Mouse (Mus musculus) left cerebral cortex, adult 8-10 months (tissue): Measurements from ENCODE around the gene Zfpl1. TPM values are rescaled to one million over a fixed set of nuclear protein-coding genes. Genes with fewer than 3 reads are reported as not detected.

Experiments used
- DNase-seq, 2 experiments: peaks; one replicate each; pipeline ENCODE4 v3.0.0; 2022; ENCODE audit warnings: low spot score in 2 of 2
- total RNA-seq, 4 experiments: library from RNA; stranded (reverse); gene quantifications; 2 replicates each; pipeline ENCODE4 v1.2.4; 2022

Gene Zfpl1
- total RNA-seq, 4 experiments from 2014 or later, result 38.9 to 44.5 (median 41.9) TPM

DNA sequence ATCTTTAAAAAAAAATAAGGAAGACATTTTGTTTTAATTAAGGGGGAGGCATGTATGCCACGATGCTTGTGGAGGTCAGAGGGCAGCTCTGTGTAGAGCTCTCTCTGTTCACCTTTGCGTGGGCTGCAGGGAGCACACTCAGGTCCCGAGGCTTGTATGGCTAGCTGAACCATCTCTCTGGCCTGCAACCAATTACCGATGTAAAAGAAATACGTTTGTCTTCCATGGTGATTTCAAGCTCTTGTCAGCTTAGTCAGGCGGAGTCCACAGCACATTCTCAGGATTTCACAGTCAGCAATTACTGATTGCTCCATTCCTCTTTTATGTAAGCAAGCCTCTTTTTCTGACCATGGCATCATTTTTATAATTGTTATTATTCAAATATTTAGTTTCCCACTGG lies 16.4 kb upstream of the Zfpl1 start:
- no peak for DNase-seq

DNA sequence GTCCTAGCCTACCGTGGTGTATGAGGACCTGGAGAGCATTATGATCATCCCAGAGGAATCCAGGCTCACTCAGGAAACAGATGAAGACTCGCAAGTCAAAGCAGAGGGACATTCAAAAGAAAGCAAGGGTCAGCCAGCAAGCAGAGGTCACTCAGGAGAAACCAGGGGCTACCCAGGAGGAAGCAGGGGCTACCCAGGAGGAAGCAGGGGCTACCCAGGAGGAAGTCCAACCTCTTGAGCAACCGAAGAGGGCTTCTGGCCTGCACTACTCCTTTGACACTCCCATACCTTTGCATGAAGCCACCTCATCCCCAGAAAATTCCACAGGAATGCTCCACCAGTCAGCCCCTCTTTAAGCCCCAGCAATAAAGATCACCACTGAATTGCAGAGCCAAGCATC lies 13.1 kb upstream of the Zfpl1 start:
- no peak for DNase-seq

DNA sequence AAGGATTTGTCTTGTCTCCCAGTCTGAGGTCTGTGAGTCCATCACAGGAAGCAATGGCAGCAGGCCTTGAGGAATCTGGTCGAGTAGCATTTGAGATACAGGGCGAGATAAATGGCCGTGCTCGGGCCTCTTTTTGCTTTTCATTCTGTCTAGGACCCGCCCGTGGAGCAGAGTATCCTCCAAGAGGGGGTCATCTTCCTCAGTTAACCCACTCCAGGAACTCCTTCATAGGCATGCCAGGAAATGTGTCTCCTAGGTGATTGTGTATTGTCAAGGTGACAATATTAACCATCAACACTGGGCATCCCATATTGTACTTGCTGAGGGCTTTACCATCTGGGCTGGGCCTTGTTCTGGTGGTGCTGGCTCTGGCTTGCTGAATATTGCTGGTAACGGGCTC lies 9.4 kb upstream of the Zfpl1 start, which contains the start of gene AC131692.1:
AC131692.1 (plus strand) TSS at position 301 of the 400 bp plus-strand sequence.
- no peak for DNase-seq

DNA sequence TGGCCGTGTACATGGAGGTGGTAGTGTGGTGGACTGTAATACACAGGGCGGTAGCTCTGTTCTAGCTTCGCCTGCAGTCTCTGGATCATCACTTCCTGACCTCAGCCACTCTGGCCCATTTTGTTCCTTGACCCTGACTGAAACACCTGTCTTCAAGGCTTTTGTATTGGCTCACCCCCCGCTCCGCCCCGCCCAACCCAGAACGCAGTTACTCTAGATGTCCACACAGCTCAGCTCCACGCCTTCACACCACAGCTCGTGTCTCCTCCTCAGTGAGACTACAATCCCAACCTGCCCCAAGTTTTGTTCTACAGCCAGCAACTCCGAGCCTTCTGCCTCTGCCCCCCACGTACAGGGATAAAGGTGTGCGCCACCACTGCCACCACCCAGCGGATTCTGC lies 4.1 kb upstream of the Zfpl1 start:
- DNase-seq, result no peak

DNA sequence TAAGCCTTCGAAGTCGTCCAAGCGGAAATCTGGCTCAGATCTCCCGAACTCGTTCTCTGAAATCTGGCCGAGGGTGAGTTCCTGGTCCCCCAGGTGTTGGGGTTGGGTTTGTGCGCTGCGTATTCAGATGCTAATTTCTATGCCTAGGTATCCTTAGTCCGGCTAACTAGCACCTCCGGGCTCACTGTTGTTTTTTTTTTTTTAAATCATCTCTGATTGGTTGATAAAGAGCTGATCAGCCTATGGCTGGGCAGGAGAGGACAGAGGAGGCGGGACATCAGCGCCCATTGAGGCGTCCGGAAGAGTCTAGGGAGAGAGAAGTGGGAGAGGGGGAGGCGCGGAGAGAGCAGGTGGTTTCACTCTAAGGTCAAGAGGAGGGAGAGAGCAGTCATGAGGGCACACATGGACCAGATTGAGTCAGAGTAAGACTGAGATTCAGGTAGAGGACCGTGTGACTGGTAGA lies 692 bp upstream of the Zfpl1 start:
- no peak for DNase-seq

DNA sequence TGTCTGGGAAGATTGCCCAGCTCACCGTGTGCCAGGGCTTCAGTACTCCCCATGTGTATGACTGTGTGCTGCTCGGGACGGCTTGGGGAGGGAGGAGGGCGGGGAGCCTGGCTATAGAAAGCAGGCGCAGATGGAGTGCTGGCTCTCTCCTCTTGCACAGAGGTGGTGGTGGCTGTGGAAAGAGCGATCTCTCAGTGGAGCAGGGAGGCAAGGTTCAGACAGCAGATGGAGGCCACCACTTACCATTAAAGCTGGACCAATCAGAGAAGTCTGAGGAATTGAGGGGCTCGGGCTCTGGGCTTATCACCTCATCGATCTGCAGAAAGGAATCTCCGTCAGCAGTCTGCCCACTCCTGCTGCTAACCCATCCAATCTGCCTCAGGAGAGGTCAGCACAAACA lies 2.6 kb downstream of the Zfpl1 start, which contains the start of gene Gm28374:
Gm28374 (minus strand) TSS at position 101 of the 400 bp plus-strand sequence.
- no peak for DNase-seq

DNA sequence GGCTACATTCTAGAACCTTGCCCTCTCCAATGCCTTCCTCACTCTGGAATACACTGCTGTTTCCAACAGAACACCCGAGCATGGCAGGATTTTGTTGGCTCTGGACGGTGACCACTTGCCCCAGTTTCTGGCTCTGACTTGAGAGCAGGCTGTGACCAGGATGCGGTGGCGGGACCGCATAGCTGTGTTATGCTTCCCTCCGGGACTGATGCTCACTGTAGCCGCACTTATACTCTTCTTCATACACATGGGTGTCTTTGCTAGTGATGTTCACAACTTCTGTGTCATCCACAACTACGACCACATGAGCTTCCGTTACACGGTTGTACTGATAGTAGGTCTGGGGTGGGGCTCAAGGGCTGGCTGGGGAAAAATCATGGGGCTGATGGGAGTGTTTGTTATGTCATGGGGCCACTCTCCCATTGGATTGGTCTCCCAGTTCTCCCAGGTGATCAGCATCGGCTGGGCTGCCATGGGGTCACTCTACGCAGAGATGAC lies 4.7 kb downstream of the Zfpl1 start, which contains the start of gene Tmem262:
Tmem262 (plus strand) TSS at position 51 of the 498 bp plus-strand sequence.
- DNase-seq, result no peak

DNA sequence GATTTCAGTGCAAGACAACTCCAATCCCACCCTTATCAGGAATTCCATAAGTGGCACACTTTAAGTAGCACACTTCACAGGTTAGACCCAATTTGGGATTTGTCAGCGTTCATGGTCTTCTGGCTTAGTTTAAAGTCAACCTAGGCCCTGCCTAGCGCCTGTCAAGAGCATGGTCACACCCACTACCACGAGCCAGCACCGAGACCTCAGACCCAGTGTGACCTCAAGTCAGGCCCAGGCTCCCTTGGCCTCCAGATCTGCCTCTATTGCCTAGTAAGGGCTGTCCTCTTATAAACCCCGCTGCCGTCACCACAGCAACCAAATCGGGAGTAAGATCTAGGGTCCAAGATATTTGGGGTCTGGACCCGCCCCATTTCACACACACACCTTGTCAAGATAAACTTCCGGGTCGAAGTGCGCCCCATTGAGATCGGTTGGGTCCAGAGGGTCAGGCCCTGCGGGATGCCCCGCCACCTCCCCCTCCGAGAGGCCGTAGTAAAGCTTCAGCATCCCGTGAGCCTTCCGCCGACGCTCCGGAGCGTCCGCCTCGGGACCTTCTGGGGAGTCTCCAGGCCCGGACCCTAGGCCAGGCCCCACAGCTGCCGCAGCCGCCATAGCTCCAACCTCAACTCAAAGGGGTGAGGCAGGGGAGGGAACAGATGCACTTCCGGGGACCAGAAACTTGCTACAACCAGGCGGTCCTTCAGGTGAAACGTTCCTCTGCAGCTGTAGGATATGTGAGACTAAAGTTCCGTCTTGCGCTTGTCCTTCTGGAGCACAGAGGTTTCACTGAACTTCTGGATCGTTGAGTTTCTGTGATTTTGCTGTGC lies 8.0 kb downstream of the Zfpl1 start, which contains the start of gene Vps51:
Vps51 (minus strand) TSS at position 668 of the 830 bp plus-strand sequence.
- DNase-seq, result peak; percentile 79 to 82

DNA sequence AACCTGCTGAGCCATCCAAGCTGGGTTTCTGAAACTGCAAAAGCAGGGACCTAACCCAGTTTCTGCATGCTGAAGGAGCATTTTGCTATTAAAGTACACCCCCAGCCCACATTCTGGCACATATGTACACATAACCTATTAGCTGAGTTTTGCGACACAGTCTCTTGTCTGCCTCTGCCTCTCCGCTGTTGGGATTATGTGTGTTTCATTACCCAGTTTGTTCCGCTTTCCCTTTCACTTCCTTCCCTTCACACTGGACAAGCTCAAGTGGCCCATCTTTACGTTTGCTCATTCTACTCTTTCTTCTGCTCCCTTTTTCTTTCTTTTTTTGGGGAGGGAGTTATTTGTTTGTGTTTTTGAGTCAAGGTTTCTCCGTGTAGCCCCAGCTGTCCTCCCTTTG lies 10.9 kb downstream of the Zfpl1 start:
- DNase-seq, result no peak

DNA sequence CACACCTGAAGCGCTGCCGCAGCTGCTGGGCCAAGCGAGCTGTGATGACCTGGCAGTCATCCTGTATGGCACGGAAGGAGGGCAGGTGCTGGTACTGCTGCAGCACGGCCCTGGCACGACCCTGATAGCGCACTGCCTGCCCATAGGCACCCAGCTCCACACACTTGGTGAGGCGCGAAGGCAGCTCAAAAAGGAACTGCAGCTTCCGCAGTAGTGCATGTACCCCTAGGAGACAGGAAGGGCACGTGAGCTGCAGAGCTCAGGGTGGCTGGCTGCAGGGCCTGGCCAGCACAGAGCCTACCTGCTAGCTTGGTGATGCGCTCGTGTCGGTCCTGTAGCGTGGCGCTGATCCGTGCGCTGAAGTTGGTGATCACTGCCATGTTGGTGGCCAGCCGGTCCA lies 13.5 kb downstream of the Zfpl1 start:
- DNase-seq, result no peak

DNA sequence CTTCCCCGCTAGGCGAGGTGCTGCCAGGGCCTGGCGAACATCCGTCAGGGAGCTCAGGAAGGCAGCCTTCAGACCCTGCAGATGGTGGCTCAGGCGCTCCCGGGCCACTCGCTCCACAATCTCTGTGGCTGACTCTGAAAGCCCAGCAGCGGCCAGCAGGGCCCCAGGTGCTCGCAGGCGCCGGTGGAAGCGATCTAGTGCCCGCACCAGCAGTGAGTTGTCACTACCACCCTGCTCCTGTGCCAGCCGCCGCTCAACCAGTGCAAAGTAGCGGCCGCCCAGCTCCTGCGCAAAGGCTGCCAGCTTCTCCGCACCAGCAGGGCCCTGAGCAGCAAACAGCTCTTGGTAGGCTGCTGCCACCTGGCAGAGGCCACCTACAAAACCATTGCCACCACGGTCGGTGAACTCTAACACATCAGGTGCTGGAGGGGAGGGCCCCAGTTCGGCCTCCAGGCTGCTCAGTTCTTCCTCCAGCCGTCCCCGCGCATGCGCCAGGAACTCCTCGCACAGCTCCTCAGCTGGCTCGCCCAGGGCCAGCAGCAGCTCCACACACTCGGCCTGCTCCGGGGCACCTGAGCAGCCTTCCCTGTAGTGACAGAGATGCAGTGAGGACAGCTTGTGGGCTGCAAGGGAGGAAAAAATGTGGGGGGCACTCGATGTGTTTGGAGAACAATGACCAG lies 14.0 kb downstream of the Zfpl1 start:
- DNase-seq, result no peak

DNA sequence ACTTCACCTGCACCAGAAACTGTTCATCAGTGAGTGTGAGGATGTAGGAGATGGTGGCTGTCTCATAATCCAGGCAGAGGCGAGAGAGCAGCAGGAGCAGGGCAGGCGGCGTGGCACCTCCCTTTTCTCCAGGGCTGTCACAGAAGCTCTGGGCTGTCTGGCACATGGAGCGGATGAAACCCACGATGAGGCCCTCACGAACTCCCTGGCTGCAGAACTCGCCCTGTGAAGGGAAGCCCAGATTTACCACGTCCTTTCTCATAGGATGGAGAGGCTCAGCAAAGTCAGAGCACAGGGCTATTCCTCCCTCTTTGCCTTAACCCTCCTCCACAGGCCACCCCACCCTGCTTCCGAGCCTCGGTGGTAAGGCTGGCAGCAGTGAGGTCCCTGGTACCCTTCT lies 14.9 kb downstream of the Zfpl1 start:
- DNase-seq, result no peak

DNA sequence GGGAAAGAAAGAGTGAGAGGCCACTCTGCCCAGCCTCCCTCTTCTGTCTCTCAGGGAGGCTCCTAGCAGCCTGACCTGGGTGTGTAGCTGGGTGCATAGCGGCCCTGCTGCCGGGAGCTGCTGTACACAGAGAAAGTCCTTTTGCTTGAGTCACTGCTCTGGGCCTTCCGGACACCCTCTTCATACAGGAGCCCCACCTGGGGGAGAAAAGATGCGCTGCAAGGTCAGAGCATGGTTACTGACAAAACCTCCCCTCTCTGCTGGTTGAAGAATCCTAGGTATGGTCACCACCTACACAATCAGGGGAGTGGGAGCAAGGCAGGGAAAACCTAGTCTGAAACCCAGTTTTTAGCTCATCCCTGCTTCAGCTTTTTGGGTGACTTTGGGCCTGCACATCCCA lies 15.8 kb downstream of the Zfpl1 start:
- no peak for DNase-seq

DNA sequence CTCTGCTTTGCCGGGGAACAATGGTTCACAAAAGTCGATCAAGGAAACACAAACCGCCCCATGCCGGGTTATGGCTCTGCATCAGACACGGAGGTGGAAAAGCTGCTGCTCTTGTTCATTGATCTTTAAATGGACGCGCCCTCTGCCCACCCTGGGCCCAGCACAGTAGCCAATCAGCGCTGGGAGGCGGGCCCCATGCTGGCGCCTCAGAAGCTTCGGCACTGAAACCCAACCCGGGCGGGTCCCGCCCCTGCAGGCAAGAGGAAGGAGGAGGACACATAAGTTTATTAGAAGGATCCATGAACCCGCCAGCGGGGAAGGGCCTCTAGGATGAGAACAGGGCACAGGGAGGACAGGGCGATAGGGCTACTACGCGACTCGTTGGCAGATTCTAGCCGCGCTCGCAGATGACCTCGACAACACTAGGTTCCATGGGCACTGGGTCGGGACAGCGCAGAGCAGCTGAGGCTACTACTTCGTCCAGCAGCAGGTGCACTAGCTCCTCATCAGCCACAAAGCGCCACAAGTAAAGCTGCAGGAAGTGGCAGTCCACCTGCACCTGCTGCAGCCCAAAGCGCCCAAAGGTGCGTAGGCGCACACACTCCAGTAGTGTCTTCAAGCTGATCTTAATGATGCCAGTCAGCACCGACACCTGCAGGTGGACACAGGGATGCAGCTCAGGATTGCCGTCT lies 16.9 kb downstream of the Zfpl1 start, which contains the start of gene Tm7sf2:
Tm7sf2 (minus strand) TSS at position 650 of the 692 bp plus-strand sequence.
- DNase-seq, result peak; percentile 65 to 81

DNA sequence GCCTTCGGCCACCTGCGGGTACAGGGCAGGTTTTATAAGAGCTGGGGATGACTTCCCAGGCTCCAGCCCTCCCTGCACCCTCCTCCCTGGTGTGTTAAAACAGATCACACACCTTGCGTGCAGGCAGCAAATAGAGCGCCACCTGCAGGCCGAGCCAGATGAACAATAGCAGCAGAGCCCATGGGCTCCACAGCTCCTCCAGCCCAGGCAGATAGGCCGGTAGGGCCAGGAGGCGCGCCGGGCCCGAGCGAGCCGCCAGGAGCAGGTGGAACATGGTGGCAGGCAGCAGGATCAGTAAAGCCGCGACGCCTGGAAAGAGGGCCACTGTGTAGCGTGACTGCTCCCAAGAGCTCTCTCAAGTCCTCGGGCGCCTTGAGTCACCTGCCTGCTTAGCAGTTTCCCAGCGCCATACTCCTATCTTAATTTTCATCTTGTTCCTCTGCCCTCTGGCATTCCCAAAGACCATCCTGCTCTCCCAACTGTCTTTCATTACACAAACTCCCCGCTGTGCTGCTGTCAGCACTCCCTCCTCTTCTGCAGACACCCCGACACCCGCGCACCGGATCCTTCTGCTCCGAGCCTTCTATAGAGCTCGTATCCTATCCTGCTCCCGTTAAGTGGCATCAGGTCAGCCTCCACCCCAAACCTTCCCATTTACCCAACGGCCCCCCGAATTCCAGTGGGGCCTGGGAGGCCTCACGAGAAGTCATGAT lies 17.6 kb downstream of the Zfpl1 start:
- DNase-seq, result peak; percentile 60 to 80

DNA sequence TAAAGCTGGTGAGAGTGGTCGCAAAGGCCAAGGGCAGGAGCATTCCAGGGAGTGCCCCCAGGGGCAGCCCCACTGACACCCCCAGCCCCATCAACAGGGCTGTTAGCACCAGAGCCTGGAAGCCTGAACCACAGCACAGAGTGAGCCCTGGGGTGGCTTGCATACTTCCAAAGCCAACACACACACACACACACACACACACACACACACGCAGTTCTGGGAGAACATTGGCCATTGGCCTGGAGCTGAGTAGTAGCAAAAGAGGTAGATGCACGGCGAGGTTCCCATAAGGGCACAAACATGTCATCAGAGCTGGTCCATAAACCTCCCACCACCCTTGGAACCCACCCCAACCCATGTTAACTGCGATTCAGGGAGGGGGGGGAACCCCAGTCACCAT lies 18.2 kb downstream of the Zfpl1 start:
- no peak for DNase-seq

DNA sequence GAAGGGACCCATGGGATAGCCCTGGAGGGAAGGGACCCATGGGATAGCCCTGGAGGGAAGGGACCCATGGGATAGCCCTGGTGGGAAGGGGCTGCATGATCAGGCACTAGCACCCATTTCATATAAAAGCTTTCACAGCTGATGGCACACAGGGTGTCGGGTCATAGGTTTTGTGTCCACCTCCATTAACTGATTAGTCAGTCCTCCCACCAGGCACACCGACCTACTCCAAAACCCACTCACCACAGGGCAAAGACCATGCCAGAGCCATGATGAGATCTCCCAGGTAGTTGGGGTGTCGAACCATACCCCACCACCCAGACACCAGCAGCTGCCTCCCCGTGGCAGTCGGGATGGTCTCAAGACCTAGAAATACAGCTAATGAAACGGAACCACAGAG lies 21.7 kb downstream of the Zfpl1 start:
- no peak for DNase-seq

DNA sequence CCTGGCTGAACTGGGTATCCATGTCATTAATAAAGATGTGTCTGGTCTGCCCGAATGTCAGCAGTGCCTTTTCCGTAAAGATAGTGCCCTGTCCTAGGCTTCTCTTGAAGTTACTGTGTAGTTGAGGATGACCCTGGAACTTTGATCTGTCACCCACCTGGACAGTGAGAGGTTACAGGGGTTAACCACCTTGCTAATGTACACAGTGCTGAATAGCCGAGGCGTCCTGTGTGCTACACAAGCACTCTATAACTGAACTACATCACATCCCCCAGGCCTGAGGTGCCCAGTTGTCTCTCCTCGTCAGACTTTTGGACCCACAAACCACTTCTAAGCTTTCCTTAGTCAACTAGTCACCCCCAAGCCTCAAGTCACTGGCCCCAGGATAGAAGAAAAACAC lies 22.3 kb downstream of the Zfpl1 start:
- DNase-seq, result no peak

DNA sequence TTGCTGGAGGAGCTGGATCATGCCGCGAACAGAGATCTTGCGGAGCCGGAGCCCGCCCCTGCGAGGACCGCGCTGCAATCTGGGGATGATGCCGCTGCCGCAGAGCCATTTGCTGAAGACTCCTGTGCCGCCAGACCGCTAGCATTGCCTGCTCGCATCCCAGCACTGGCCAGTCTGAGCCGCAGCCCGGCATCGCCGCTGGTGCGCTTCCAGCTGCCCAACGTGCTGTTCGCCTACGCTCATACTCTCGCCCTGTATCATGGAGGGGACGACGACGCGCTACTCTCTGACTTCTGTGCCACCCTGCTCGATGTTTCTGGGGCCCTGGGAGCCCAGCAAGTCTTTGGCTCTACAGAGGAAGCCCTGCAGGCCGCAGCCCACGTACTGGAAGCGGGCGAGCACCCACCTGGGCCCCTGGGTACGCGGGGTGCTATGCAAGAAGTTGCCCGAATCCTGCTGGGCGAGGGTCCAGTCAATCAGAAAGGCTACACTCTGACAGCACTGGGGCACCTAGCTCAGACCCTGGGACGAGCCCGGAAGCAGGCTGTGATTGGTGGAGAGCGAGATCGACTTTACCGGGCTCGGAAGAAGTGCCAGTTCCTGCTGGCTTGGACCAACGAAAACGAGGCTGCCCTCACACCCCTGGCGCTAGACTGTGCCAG lies 23.0 kb downstream of the Zfpl1 start:
- DNase-seq, result no peak

DNA sequence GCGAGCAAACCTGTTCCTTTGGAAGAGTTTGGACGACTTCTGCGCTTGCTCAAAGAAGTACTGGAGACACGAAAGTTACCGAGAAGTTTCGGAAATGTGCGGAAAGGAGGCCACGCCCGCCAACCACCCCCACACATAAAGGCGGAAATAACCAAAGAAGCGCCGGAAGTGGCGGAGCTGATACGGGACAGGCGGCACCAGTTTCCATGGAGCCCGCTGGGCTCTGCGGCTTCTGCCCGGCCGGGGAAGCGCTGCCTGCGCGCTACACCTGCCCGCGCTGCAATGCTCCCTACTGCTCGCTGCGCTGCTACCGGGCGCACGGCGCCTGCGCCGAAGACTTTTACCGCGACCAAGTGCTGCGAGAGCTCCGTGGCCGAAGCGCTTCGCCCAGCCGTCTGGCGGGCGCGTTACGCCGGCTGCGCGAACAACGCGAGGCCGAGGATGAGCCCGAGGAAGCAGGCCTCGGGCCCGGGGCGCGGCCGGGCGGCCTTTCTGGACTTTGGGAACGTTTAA lies 23.7 kb downstream of the Zfpl1 start, which contains the start of gene Znhit2:
Znhit2 (plus strand) TSS at position 172 of the 513 bp plus-strand sequence.
- peak; percentile 83 to 92 for DNase-seq
